Mouse (Mus musculus) left cerebral cortex, postnatal 25 days (tissue): ENCODE results near the gene Cdc42bpb. TPM values are rescaled to one million over a fixed set of nuclear protein-coding genes. Genes with fewer than 3 reads are reported as not detected.

Experiments used
- DNase-seq, 2 experiments: peaks; one replicate each; pipeline ENCODE4 v3.0.0; 2022; ENCODE audit warnings: low spot score in 2 of 2, mixed read lengths in 1 of 2
- intact Hi-C: fragments of 180-260 bp; cut with DNase I; formaldehyde crosslinking; loops from one replicate; pipeline ENCODE4 v1.15.1; 2025
- total RNA-seq, 2 experiments: library from RNA; stranded (reverse); gene quantifications; 2 replicates each; pipeline ENCODE4 v1.2.3; 2021

Gene Cdc42bpb
- total RNA-seq, 2 experiments from 2014 or later: 133 TPM

GRCm38 (mm10) chr12:111353439-111353915 lies 24.0 kb downstream of the Cdc42bpb start:
- intact Hi-C loops: no loop called here
- DNase-seq: no peak

- intact Hi-C loops: no loop called here
- no peak for DNase-seq
Measured at GRCm38 (mm10) chr12:111353008-111353407, 24.5 kb downstream of the Cdc42bpb start.

GRCm38 (mm10) chr12:111352520-111352919 lies 25.0 kb downstream of the Cdc42bpb start:
- intact Hi-C loops: loop anchor here (1.0 kb wide), 1 partner anchor 10 kb away; no protein-coding TSS in a partner anchor
- no peak for DNase-seq

GRCm38 (mm10) chr12:111349540-111350231 lies 27.8 kb downstream of the Cdc42bpb start:
- intact Hi-C loops: no loop called here

GRCm38 (mm10) chr12:111343956-111344355 lies 33.6 kb downstream of the Cdc42bpb start:
- intact Hi-C loops: no loop called here
- no peak for DNase-seq

More at GRCm38 (mm10) chr12:111349540-111350231, 27.8 kb downstream of the Cdc42bpb start:
- DNase-seq: no peak

GRCm38 (mm10) chr12:111340692-111341091 lies 36.8 kb downstream of the Cdc42bpb start:
- intact Hi-C loops: no loop called here
- DNase-seq: no peak

- peak in 1 of 2 experiments; percentile 56 for DNase-seq
- intact Hi-C loops: no loop called here
Measured at GRCm38 (mm10) chr12:111337864-111338354, 39.6 kb downstream of the Cdc42bpb start.

- intact Hi-C loops: no loop called here
- no peak for DNase-seq
Measured at GRCm38 (mm10) chr12:111333020-111333605, 44.4 kb downstream of the Cdc42bpb start.

- no peak for DNase-seq
- intact Hi-C loops: no loop called here
Measured at GRCm38 (mm10) chr12:111332443-111332842, 45.1 kb downstream of the Cdc42bpb start.

- intact Hi-C loops: no loop called here
- peak in 1 of 2 experiments; percentile 69 for DNase-seq
Measured at GRCm38 (mm10) chr12:111331573-111331972, 45.9 kb downstream of the Cdc42bpb start.

- intact Hi-C loops: loop anchor here (2.0 kb wide), 1 partner anchor 48 kb away; the partner anchor contains the start of gene Cdc42bpb
- no peak for DNase-seq
Measured at GRCm38 (mm10) chr12:111329281-111329680, 48.2 kb downstream of the Cdc42bpb start.

- intact Hi-C loops: loop anchor here (2.0 kb wide), 1 partner anchor 48 kb away; the partner anchor contains the start of gene Cdc42bpb
- DNase-seq: no peak
Measured at GRCm38 (mm10) chr12:111328360-111328759, 49.2 kb downstream of the Cdc42bpb start.

GRCm38 (mm10) chr12:111325744-111326424 lies 51.6 kb downstream of the Cdc42bpb start:
- no peak for DNase-seq
- intact Hi-C loops: no loop called here

- intact Hi-C loops: no loop called here
- no peak for DNase-seq
Measured at GRCm38 (mm10) chr12:111324949-111325348, 52.6 kb downstream of the Cdc42bpb start.

GRCm38 (mm10) chr12:111324536-111324935 lies 53.0 kb downstream of the Cdc42bpb start:
- intact Hi-C loops: no loop called here
- no peak for DNase-seq

GRCm38 (mm10) chr12:111323423-111323822 lies 54.1 kb downstream of the Cdc42bpb start:
- intact Hi-C loops: no loop called here

GRCm38 (mm10) chr12:111321832-111322231 lies 55.7 kb downstream of the Cdc42bpb start:
- DNase-seq: no peak
- intact Hi-C loops: no loop called here

More at GRCm38 (mm10) chr12:111323423-111323822, 54.1 kb downstream of the Cdc42bpb start:
- no peak for DNase-seq

- DNase-seq: no peak
- intact Hi-C loops: no loop called here
Measured at GRCm38 (mm10) chr12:111320549-111320948, 57.0 kb downstream of the Cdc42bpb start.

- intact Hi-C loops: no loop called here
- no peak for DNase-seq
Measured at GRCm38 (mm10) chr12:111317694-111318093, 59.8 kb downstream of the Cdc42bpb start.

GRCm38 (mm10) chr12:111314273-111314672 lies 63.2 kb downstream of the Cdc42bpb start:
- DNase-seq: no peak
- intact Hi-C loops: no loop called here
